Mouse (Mus musculus) kidney, embryonic 14.5 days (tissue): ENCODE data around the gene Tas2r125. TPM values are rescaled to one million over a fixed set of nuclear protein-coding genes. Genes with fewer than 3 reads are reported as not detected.
"Not testable (repeated sequence)": the region's sequence is repeated elsewhere in the genome, so short reads cannot be mapped to it uniquely, and the experiment has no call there.

Source experiments
- ATAC-seq: fragments of 200-750 bp; cut with Nextera tagmentation; 2 replicates; pipeline ENCODE4 v1.8.0; 2017; ENCODE audit warnings: moderate number of reproducible peaks, mild to moderate bottlenecking, moderate TSS enrichment, moderate library complexity; ENCODE audit not compliant: low FRiP score, low TSS enrichment
- H3K27ac ChIP-seq: fragments of 300-500 bp; sonication (generic); 2 replicates; pipeline ENCODE4 v1.5.1; 2014; ENCODE audit warnings: low read depth, mild to moderate bottlenecking, low read length, moderate library complexity, mixed read lengths
- H3K27me3 ChIP-seq: fragments of 300-500 bp; sonication (generic); 2 replicates; pipeline ENCODE4 v1.6.1; 2014; ENCODE audit warnings: mild to moderate bottlenecking, low read length; ENCODE audit not compliant: control insufficient read depth, insufficient read depth
- H3K36me3 ChIP-seq: fragments of 300-500 bp; sonication (generic); 2 replicates; pipeline ENCODE4 v1.6.1; 2014; ENCODE audit warnings: low read length, mixed read lengths; ENCODE audit not compliant: control insufficient read depth, insufficient read depth
- H3K4me1 ChIP-seq: fragments of 300-500 bp; sonication (generic); 2 replicates; pipeline ENCODE4 v1.6.1; 2014; ENCODE audit warnings: low read length, mixed read lengths; ENCODE audit not compliant: control insufficient read depth, insufficient read depth
- H3K4me2 ChIP-seq: fragments of 300-500 bp; sonication (generic); replicated peaks from 2 replicates; pipeline ENCODE4 v1.6.1; 2014; ENCODE audit warnings: low read depth, mild to moderate bottlenecking, low read length
- H3K4me3 ChIP-seq: fragments of 300-500 bp; sonication (generic); 2 replicates; pipeline ENCODE4 v1.5.1; 2014; ENCODE audit warnings: mild to moderate bottlenecking, low read length
- H3K9ac ChIP-seq: fragments of 300-500 bp; sonication (generic); 2 replicates; pipeline ENCODE4 v1.6.1; 2014; ENCODE audit warnings: low read depth, mild to moderate bottlenecking, low read length, moderate library complexity
- H3K9me3 ChIP-seq: fragments of 300-500 bp; sonication (generic); 2 replicates; pipeline ENCODE4 v1.6.1; 2016; ENCODE audit warnings: low read length; ENCODE audit not compliant: control insufficient read depth
- WGBS: fragments of 180-500 bp; shearing (Covaris S2); extraction: QIAGEN DNeasy Blood & Tissue Kit; methylation state at CpG from one replicate; pipeline ENCODE4 v1.1.7; 2014; 5-methylcytosine and 5-hydroxymethylcytosine counted together
- polyA plus RNA-seq: library from polyadenylated mRNA; unstranded; fragments of >200 nt; fragmentation: Nextera tagmentation; extraction: Ambion mirVana; gene quantifications from 2 replicates; pipeline ENCODE4 v1.2.1, GENCODE M21; 2014

Gene Tas2r125
- polyA plus RNA-seq, result not detected in 2 replicates

- WGBS, result 84% methylated on average over 3 of the region's 3 CpGs
- H3K27ac ChIP-seq, result no peak within 1 kb of the TSS
- no peaks in the 10 kb centered on the region for H3K36me3 ChIP-seq
- H3K4me2 ChIP-seq, result no peak within 1 kb of the TSS
- ATAC-seq, result no peak
- no peaks in the 10 kb centered on the region for H3K27me3 ChIP-seq
- no peaks in the 10 kb centered on the region for H3K9me3 ChIP-seq
- H3K9ac ChIP-seq, result no peak within 1 kb of the TSS
- no peak within 1 kb of the TSS for H3K4me3 ChIP-seq
- no peaks in the 10 kb centered on the region for H3K4me1 ChIP-seq
These were observed at the start of gene Tas2r125 for GRCm38 (mm10) chr6:132909351-132909750. Gene Tas2r125, plus strand, starts transcription at chr6:132909651.

- no peaks in the 10 kb centered on the region for H3K36me3 ChIP-seq
- no peak within 1 kb of the TSS for H3K4me3 ChIP-seq
- no peaks in the 10 kb centered on the region for H3K9me3 ChIP-seq
- no peak within 1 kb of the TSS for H3K27ac ChIP-seq
- no peak for ATAC-seq
- H3K27me3 ChIP-seq, result no peaks in the 10 kb centered on the region
- no peak within 1 kb of the TSS for H3K9ac ChIP-seq
- H3K4me1 ChIP-seq, result no peaks in the 10 kb centered on the region
- no peak within 1 kb of the TSS for H3K4me2 ChIP-seq
These were observed 41.7 kb upstream of the Tas2r125 start, which contains the start of gene Tas2r110 for GRCm38 (mm10) chr6:132867708-132868107. Gene Tas2r110, plus strand, starts transcription at chr6:132868008.

- Histone ChIP-seq H3K4me2 (no peak within 1 kb of the TSS), H3K4me3 (no peak within 1 kb of the TSS), H3K27me3 (no peaks in the 10 kb centered on the region), H3K9ac (no peak within 1 kb of the TSS), H3K9me3 (no peaks in the 10 kb centered on the region), H3K27ac (no peak within 1 kb of the TSS), H3K4me1 (no peaks in the 10 kb centered on the region), H3K36me3 (no peaks in the 10 kb centered on the region)
- 70% methylated on average over 1 of the region's 1 CpGs for WGBS
- ATAC-seq, result no peak
These were observed 16.7 kb upstream of the Tas2r125 start, which contains the start of gene Tas2r113 for GRCm38 (mm10) chr6:132892711-132893110. Gene Tas2r113, plus strand, starts transcription at chr6:132893011.

- not testable (repeated sequence) for H3K36me3 ChIP-seq, H3K9me3 ChIP-seq, H3K9ac ChIP-seq, H3K27me3 ChIP-seq, ATAC-seq, H3K4me2 ChIP-seq, H3K27ac ChIP-seq, H3K4me1 ChIP-seq, H3K4me3 ChIP-seq
These were observed 31.9 kb downstream of the Tas2r125 start for GRCm38 (mm10) chr6:132941376-132941775.

- Histone ChIP-seq H3K27me3 (no peaks in the 10 kb centered on the region), H3K27ac (no peak within 1 kb of the TSS), H3K36me3 (no peaks in the 10 kb centered on the region), H3K9ac (no peak within 1 kb of the TSS), H3K4me2 (no peak within 1 kb of the TSS), H3K4me3 (no peak within 1 kb of the TSS), H3K9me3 (no peaks in the 10 kb centered on the region), H3K4me1 (no peaks in the 10 kb centered on the region)
- 92% methylated on average over 2 of the region's 2 CpGs for WGBS
- ATAC-seq, result no peak
These were observed 41.4 kb downstream of the Tas2r125 start, which contains the start of gene Tas2r129 for GRCm38 (mm10) chr6:132950802-132951201. Gene Tas2r129, plus strand, starts transcription at chr6:132951102.

- Histone ChIP-seq H3K9ac (no peak within 1 kb of the TSS), H3K36me3 (no peaks in the 10 kb centered on the region), H3K27ac (no peak within 1 kb of the TSS), H3K4me1 (no peaks in the 10 kb centered on the region), H3K4me2 (no peak within 1 kb of the TSS), H3K27me3 (no peaks in the 10 kb centered on the region), H3K9me3 (no peaks in the 10 kb centered on the region), H3K4me3 (no peak within 1 kb of the TSS)
- no peak for ATAC-seq
- 63% methylated on average over 1 of the region's 1 CpGs for WGBS
These were observed 48.4 kb downstream of the Tas2r125 start, which contains the start of gene Tas2r131 for GRCm38 (mm10) chr6:132957819-132958218. Gene Tas2r131, minus strand, starts transcription at chr6:132957919.

Other genes with a start within 250 kb of the Tas2r125 start
- gene Tas2r121, start 208.6 kb upstream of the Tas2r125 start, polyA plus RNA-seq, result not detected in 2 replicates
- gene Tas2r122, start 197.7 kb upstream of the Tas2r125 start, polyA plus RNA-seq, result not detected in 2 replicates
- not detected in 2 replicates for gene Tas2r115, start 171.6 kb upstream of the Tas2r125 start, polyA plus RNA-seq
- not detected in 2 replicates for gene Tas2r124, start 154.9 kb upstream of the Tas2r125 start, polyA plus RNA-seq
- gene Tas2r102, start 147.5 kb upstream of the Tas2r125 start, polyA plus RNA-seq, result not detected in 2 replicates
- not detected in 2 replicates for gene Tas2r136, start 131.5 kb upstream of the Tas2r125 start, polyA plus RNA-seq
- not detected in 2 replicates for gene Tas2r117, start 106.8 kb upstream of the Tas2r125 start, polyA plus RNA-seq
- not detected in 2 replicates for gene Tas2r123, start 62.5 kb upstream of the Tas2r125 start, polyA plus RNA-seq
- gene Tas2r116, start 54.2 kb upstream of the Tas2r125 start, polyA plus RNA-seq, result not detected in 2 replicates
- not detected in 2 replicates for gene Tas2r110, start 41.6 kb upstream of the Tas2r125 start, polyA plus RNA-seq
- gene Tas2r113, start 16.6 kb upstream of the Tas2r125 start, polyA plus RNA-seq, result not detected in 2 replicates
- gene Tas2r129, start 41.5 kb downstream of the Tas2r125 start, polyA plus RNA-seq, result not detected in 2 replicates
- gene Tas2r131, start 48.3 kb downstream of the Tas2r125 start, polyA plus RNA-seq, result not detected in 2 replicates
- gene Tas2r109, start 71.3 kb downstream of the Tas2r125 start, polyA plus RNA-seq, result not detected in 2 replicates
- not detected in 2 replicates for gene Tas2r103, start 127.5 kb downstream of the Tas2r125 start, polyA plus RNA-seq
- gene Tas2r140, start 146.2 kb downstream of the Tas2r125 start, polyA plus RNA-seq, result not detected in 2 replicates
- gene Smim10l1, start 195.3 kb downstream of the Tas2r125 start, polyA plus RNA-seq, result 61.3 and 73.1 TPM in 2 replicates